Mouse (Mus musculus) cerebellum, adult 2 months (tissue): ENCODE data around the gene Siglec1.

Experiments used
- CTCF ChIP-seq: fragments of 200-500 bp; IDR thresholded peaks from 2 replicates; pipeline ENCODE4 v1.5.1; 2011; ENCODE audit warnings: low read depth, mild to moderate bottlenecking, control low read depth, low read length, moderate library complexity, borderline replicate concordance; ENCODE audit not compliant: insufficient read depth
- POLR2A ChIP-seq: fragments of 200-500 bp; IDR thresholded peaks from 2 replicates; pipeline ENCODE4 v1.6.1; 2011; ENCODE audit warnings: low read length, control low read depth, borderline replicate concordance; ENCODE audit not compliant: insufficient read depth

GRCm38 (mm10) chr2:131030561-131030960, 56.0 kb downstream of the Siglec1 start:
- no peak for TF ChIP-seq POLR2A
- TF ChIP-seq CTCF, result no peak
